Mouse (Mus musculus) left cerebral cortex, postnatal 10 days (tissue): Measurements from ENCODE around the gene Trp53i13. TPM values are rescaled to one million over a fixed set of nuclear protein-coding genes. Genes with fewer than 3 reads are reported as not detected.
"Not testable (repeated sequence)": the region's sequence is repeated elsewhere in the genome, so short reads cannot be mapped to it uniquely, and the experiment has no call there.

Experiments used
- DNase-seq, 2 experiments: peaks; one replicate each; pipeline ENCODE4 v3.0.0; 2021 to 2022; ENCODE audit warnings: low spot score in 2 of 2, mixed read lengths in 1 of 2; ENCODE audit errors: extremely low spot score in 1 of 2
- intact Hi-C: fragments of 180-260 bp; cut with DNase I; formaldehyde crosslinking; loops from one replicate; pipeline ENCODE4 v1.15.1; 2025
- total RNA-seq, 2 experiments: library from RNA; stranded (reverse); gene quantifications; 2 replicates each; pipeline ENCODE4 v1.2.3; 2021

The Trp53i13 gene
- total RNA-seq = 1 to 10 TPM; 3.3 to 3.8 TPM

DNA sequence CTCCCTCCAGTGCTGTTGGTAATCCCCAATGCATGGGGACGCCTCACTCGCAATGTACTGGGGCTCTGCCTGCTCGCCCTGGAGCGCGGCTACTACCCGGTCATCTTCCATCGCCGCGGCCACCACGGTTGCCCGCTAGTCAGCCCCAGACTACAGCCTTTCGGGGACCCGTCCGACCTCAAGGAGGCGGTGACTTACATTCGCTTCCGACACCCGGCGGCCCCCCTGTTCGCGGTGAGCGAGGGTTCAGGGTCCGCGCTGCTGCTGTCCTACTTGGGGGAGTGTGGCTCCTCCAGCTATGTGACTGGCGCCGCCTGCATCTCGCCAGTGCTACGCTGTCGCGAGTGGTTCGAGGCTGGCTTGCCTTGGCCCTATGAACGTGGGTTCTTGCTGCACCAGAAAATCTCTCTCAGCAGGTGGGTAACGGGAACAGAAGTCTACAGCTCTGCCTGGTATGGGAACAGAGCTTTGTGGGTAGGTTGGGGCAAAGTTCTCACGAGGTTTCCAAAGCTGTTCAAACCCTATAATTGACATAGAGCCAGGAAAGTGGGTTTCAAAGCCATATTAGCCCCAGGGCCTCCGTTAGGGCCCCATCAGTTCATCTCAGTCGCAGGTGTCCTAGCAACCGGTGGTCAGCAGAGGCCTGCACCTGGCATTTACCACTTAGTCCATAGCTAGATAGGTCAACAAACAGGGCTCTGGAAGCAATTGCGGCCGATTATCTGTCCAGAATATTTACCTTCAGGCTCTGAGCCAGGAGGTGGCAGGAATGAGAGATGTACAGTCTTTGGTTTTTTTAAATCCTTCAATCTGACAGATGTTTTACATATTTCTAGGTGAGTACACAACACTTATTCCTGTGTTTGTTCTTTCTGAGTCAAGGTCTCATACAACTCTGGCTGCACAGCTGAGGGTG lies at the start of gene Trp53i13:
Gene Trp53i13 (minus strand): TSS at position 344 of the 916 bp plus-strand sequence.
- peak in 1 of 2 experiments; percentile 53 for DNase-seq
- intact Hi-C loops = no loop called here

DNA sequence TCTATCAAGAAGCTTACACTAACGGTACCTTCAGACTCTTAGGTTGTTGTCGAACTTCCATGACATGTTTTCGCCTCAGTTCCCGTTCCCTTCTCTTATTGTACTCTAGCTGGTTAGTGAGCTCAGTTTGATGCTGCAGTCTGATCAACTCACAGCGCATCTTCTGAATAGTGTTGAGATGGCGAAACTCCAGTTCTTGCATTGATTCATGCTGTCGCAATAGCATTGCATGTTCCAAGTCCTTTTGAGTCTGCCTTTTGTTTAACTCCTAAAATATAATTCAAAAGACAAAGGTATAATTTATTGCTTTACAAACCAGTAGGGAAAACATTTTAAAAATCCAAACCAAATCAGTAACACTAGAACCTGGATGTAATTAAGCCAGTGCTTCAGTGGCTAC lies 29.5 kb upstream of the Trp53i13 start:
- intact Hi-C loops = no loop called here
- no peak for DNase-seq

DNA sequence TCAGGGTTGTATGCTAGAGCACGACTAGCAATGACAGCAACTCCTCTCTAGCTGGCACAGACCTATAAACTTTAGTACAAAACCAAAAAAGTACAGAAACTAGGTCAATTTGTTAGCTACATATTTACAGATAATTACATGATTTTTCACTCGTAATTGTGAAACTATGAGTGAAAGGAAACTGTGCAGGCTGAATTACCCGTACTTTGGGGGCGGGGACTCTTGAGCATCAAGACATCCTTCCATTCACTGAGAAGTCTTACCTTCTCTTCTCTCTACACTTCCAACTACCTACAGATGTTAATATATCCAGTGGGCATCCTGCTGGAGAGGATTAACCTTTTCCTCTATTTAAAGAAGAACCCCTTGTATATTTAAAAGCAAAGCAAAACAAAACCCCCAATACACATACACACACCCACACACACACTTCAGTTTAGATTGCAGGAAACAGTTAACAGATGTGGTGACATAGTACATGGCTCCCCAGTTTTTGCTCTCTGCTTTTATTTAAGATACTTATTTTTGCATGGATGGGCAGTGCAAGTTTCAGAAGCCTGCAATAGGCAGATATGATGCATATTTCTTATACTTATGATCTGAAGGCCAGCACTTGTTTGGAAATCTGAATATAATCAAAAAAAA lies 16.5 kb upstream of the Trp53i13 start:
- intact Hi-C loops = no loop called here
- no peak for DNase-seq

DNA sequence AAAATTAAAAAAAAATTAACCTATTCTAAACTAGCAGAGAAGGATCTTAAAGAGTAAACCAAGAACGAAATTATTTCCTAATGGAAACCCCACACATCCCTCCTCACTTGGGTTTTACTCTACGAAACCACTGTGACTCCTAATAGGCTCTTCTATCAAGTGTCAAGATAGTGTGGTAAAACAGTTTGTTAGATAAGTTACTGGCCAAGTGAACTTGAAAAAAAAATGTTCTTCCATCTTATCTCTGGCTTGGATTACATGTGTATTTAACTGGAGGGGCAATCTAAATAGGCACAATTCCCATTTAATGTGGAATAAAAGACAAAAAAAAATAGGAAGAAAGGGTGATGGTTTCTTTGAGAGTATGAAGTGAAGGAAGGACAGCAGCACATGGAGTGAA lies 15.1 kb upstream of the Trp53i13 start:
- no peak for DNase-seq
- intact Hi-C loops = no loop called here

DNA sequence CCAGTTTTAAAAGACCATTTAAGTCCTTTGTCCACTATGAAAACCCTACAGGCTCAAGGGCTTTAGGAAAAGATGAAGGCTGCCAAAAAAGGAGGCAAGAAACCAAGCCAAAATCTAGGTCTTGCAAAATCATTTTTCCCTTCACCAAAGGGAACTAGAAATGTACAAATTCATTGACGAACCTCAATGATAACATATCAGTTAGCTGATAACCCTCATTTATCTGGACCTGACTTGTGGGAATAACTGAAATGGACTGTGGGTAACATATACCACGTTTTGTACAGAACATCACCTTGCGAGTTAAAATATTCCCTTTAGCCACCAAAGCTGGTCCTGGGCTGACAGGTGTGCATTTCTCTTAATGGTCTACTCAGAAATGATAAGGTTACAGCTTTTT lies 13.9 kb upstream of the Trp53i13 start:
- intact Hi-C loops = no loop called here
- DNase-seq = no peak

DNA sequence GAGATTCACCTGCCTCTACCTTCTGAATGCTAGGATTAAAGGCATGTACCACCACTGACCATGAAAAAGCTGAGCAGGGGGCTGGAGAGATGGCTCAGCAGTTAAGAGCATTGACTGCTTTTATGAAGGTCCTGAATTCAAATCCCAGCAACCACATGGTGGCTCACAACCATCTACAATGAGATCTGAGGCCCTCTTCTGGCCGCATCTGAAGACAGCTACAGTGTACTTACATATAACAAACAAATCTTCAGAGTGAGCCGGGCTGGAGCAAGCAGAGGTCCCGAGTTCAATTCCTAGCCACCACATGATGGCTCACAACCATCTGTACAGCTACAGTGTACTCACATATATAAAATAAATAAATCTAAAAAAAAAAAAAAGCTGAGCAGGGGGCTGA lies 12.6 kb upstream of the Trp53i13 start:
- DNase-seq, intact Hi-C loops: not testable (repeated sequence)

DNA sequence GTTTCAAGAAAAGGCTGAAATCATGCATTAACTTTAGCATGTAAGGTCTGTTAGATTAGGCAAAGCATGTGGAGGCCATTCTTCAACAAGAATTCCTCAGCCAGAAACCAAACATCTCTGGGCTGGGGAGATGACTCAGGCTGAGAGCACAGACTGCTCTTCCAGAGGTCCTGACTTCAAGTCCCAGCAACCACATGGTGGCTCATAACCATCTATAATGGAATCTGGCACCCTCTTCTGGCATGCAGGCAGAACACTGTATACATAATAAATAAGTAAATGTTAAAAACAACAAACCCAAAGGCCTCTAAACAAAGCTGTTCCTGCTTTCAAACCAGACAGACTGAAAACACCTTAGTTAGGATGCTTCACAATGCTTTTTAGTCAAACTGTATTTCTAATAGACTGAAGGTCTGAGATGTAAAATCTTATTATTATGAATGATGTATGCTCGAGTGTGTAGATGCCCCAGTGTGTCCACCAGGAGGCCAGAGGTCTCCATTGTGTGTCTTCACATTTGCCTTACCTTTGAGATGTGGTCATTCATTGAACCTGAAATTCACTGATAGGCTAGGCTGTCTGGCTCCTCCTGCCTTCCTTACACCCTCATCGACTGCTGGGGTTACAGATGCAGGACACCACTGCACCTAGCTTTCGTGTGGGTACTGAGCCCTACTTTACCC lies 10.2 kb upstream of the Trp53i13 start:
- intact Hi-C loops = no loop called here
- DNase-seq = no peak

DNA sequence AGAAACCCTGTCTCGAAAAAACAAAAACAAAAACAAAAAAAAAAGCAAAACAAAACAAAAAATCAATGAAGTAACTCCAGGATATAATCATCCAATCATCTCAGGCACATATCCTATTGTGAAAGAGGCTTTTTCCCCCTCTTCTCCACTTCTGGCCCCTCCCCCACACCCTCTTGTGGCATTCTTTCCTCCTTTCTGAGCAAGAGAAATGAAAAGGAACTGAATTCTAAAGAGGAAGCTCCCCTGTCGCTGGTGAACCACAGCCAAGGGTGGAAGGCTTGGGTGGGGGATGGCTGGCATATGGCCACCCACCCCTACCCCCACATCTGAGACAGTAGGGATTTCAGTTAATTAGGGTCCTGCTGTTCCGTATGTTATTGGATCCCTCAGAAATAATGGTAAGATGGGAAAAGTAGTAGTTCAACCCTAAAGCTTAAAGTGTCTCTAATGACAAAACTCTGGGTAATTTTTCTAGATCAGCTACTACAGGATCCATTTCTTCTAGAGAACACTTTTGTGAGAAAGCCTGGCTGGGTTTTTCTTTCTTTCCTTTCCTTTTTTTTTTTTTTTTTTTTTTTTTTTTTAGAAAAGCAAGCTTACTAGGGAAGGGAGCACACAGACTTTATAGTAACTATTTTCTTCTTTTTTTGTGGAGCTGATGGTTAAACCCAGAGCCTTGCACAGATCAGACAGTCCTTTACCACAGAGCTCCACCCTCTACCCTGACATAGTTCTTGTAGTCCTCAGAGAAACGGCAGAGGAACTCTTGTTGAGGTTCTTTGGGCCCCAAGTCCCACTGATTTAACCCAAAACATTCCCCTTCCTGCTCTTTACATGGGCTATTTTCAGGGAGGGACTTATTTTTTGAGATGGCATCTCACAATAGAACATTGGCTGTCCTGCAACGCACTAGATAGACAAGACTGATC lies 5.1 kb upstream of the Trp53i13 start:
- intact Hi-C loops = no loop called here
- DNase-seq = peak in 1 of 2 experiments; percentile 66

DNA sequence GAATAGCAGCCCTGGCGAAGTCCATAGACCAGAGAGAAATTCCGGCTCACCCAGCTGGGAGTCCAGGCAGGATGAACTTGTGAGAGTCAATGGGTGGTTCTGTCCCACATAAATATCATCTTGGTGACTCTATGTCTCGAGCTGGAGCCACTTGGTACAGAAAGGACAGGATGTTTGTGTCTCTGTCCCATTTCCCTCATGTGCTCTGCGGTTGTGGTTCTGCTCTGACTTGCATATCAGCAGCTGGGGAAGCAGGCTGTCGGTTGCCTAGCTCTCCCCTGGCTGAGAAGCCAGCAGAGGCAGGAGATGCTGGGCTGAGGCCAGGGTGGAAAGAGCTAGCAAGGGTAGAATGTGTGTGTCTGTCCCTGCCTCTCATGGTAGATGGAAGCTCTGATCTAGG lies 3.3 kb upstream of the Trp53i13 start, which contains the start of gene Gm10392:
Gene Gm10392 (minus strand): TSS at position 156 of the 400 bp plus-strand sequence.
- intact Hi-C loops = no loop called here
- peak in 1 of 2 experiments; percentile 61 for DNase-seq

DNA sequence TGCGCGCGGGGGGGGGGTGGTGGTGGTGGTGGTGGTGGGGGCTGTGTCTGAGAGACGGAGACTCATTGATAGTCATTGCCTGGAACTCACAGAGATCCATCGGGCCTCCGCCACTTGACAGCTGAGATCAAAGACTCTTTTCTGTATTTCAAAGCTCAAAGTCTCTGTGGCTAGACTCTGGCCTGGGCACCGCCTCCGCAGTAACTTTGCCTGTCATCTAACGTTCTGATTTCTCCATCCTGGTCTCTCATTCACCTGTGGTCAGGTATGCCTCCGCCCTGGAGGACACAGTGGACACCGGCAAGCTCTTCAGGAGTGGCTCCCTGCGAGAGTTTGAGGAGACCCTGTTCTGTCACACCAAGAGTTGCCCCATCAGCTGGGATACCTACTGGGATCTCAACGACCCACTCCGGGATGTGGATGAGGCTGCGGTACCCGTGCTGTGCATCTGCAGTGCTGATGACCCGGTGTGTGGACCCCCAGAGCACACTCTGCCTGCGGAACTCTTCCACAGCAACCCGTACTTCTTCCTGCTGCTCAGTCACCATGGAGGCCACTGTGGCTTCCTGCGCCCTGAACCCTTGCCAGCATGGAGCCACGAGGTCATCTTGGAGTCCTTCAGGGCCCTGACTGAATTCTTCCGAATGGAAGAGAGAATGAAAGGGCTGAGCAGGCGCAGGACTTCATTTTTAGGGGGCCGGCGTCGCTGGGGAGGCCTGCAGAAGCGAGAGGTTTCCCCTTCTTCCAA lies 2.4 kb upstream of the Trp53i13 start:
- no peak for DNase-seq
- intact Hi-C loops = no loop called here

DNA sequence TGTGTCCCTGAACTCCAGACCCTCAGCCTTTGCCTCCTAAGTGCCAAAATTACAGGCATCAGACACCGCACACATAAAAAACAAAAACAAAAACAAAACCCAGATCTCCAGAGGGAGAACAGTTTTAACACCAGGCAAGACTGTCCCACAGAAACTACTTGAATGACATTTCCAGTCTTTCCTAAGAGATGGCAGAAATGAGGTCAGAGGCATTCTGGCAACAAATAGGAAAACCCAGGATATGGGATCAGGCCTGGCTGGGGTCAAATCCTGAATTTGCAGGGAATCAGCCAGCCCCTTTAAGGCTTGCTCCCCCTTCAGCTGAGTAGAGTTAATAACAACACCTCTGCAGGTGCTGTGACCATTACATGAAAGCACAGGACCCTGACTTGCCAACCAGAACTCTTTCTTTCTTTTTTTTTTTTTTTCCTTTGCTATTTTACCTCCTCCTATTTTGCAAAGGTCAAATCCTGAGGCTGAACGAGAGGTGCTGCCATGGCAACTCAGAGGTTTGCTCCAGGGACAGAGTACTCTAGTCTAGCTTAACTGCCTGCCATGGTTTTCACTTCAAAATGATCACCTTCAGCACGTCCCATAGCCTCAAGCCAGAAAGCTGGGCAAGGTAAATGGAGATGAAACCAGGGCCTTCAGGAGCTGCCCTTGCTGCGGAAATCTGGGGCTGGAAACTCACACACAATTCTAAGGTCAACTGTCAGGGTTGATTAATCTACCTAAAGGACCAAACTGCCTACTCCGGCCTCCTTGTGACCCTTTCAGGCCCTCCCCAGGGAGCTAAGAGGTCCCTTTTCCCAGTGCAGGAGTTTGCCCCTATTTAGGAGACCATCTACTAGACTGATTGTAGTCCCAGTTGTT lies 1.0 kb upstream of the Trp53i13 start:
- intact Hi-C loops = no loop called here
- no peak for DNase-seq

DNA sequence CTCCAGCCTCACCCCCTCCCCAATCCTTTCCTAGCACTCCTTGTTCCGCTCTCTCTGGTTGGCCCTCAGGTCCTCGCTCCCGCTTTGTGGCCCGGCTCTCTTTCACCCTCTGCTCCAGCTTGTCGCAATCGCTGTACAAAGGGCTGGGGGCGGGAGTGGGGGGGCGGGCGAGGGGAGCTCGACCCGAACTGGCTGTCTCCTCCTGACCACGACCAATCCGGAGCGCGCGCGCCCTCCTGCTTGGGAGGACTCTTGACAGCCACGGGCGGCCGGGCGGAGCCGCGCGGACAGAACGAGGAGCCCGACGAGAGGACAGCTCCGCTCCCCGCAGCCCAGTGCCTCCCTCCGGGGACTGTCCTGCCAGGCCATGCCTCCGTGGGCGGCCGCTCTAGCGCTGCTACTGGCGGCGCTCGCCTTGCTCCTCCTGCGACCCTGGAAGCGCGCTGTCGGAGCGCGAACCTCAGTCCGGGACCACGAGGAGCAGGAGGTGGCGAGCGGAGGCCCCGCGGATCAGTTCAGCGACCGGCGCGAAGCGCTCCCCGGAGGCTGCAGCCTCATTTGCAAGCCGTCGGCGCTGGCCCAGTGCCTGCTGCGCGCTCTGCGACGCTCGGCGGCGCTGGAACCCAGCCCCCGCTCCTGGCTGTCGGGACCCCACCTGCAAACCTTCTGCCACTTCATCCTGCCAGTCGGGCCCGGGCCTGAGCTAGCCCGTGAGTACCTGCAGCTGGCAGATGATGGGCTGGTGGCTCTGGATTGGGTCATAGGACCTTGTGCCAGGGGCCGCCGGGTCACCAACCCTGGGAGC lies 746 bp downstream of the Trp53i13 start, which contains the start of gene Abhd15:
Gene Abhd15 (plus strand): TSS at position 290 of the 805 bp plus-strand sequence.
- DNase-seq = peak in 1 of 2 experiments; percentile 90
- intact Hi-C loops = no loop called here

DNA sequence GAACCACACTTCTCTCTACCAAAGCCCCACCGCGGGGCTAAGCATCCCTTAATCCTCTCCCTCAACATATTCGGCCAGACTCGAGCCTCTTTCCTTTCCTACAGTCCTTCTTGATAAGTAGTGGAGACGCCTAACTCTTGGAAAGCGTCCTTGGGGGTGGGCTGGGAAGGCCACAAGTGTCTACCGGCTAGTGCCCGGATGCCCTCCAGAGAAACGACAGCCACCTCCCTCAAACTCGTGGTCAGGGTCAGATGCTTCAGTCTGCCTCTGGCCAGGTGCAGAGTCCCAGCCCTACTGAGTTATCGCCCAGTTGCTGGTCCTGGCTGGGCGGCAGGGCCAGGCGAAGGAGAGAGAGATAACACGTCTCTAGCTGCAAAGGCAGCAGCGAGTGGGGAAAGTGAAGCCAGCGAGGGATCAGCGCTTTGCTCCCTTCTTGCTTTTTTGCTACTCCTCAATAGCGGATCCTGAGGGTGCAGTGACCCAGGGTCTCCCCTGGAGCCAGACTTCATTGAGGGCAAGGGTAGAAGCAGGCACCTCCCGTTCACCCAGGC lies 1.4 kb downstream of the Trp53i13 start:
- intact Hi-C loops = no loop called here
- no peak for DNase-seq

DNA sequence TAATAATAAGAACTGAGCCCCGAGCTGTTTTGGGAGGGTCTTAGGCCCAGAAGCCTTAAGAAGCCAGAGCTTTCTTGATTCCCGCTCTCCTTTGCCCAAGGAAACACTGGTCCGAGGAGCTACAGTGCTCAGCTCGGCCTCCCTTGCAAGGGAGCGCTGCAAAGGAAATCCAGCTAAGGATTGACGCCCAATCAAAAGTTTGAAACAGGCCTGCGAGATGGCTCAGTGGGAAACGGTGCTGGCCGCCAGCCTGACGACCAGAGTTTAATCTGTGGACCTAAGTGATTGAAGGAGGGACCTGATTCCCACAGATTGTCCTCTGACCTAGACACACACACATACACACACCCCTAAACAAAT lies 2.0 kb downstream of the Trp53i13 start:
- intact Hi-C loops = no loop called here
- DNase-seq = no peak

DNA sequence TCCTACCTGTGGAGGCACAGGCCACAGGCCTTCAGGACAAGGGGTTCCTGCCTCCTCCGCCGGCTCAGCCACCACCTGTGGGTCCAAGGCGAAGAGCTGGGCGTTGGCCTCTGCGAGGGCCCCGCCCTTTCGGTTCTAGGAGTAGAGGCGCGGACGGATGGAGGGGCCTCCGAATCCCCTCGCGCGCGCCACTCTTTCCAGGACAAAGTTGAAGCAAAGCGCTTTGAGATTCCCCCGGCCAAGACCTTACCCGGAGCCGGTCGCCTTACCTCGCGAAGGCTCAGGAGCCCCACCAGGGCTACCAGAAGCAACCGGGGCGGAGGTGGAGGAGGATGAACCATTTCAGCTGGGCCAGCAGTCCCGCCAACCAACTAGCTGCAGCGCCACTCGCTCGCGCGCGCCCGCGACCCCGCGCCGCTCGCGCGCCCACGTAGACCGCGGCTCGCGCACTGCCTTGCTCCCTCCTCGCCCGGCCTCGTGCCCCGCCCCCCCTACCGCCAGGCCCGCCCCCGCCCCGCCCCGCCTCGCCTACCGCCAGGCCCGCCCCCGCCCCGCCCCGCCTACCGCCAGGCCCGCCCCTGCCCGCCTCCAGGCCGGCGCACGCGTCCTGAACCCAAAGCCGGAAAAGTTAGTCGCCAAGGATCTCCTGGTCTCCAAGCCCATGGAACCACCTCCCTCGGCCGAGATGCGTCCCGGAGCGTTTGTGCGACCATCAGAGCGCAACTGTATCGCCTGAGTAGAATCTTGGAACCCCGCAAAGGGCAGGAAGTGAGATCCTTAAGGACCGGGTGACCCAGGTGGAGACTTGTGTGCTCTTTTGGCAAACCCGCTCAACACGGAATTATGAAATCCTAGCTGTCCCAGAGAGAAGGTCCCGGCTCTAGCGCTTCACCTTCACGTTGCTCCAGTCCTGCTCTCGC lies 2.6 kb downstream of the Trp53i13 start:
- DNase-seq = peak in 1 of 2 experiments; percentile 91
- intact Hi-C loops = no loop called here
